Mouse (Mus musculus): ENCODE data around the gene Tmem123.

Gene Tmem123

GRCm38 (mm10) chr9:7775011-7775410, 11.2 kb downstream of the Tmem123 start:
- DNase-seq (ENCODE audit: low read depth, low spot score): no peak

- no peak for DNase-seq (ENCODE audit: low read depth, low spot score)
These were observed 12.1 kb downstream of the Tmem123 start for GRCm38 (mm10) chr9:7775986-7776385.

- no peak for DNase-seq (ENCODE audit: low read depth, low spot score)
These were observed 13.1 kb downstream of the Tmem123 start for GRCm38 (mm10) chr9:7776940-7777339.

- DNase-seq (ENCODE audit: low read depth, low spot score): no peak
These were observed 13.8 kb downstream of the Tmem123 start for GRCm38 (mm10) chr9:7777652-7778051.

GRCm38 (mm10) chr9:7778771-7779170, 14.9 kb downstream of the Tmem123 start:
- no peak for DNase-seq (ENCODE audit: low read depth, low spot score)

- DNase-seq (ENCODE audit: low read depth, low spot score): no peak
These were observed 15.9 kb downstream of the Tmem123 start for GRCm38 (mm10) chr9:7779786-7780185.

- DNase-seq (ENCODE audit: low read depth, low spot score): no peak
These were observed 16.7 kb downstream of the Tmem123 start for GRCm38 (mm10) chr9:7780250-7781150.

- no peak for DNase-seq (ENCODE audit: low read depth, low spot score)
These were observed 20.2 kb downstream of the Tmem123 start for GRCm38 (mm10) chr9:7783823-7784614.

- DNase-seq (ENCODE audit: low read depth, low spot score): no peak
These were observed 20.8 kb downstream of the Tmem123 start for GRCm38 (mm10) chr9:7784615-7785012.

- no peak for DNase-seq (ENCODE audit: low read depth, low spot score)
These were observed 21.6 kb downstream of the Tmem123 start for GRCm38 (mm10) chr9:7785396-7785795.

- DNase-seq (ENCODE audit: low read depth, low spot score): no peak
These were observed 22.2 kb downstream of the Tmem123 start for GRCm38 (mm10) chr9:7786086-7786485.

GRCm38 (mm10) chr9:7788411-7788810, 24.6 kb downstream of the Tmem123 start:
- no peak for DNase-seq (ENCODE audit: low read depth, low spot score)

- DNase-seq (ENCODE audit: low read depth, low spot score): no peak
These were observed 26.1 kb downstream of the Tmem123 start for GRCm38 (mm10) chr9:7789764-7790575.

- no peak for DNase-seq (ENCODE audit: low read depth, low spot score)
These were observed 26.8 kb downstream of the Tmem123 start for GRCm38 (mm10) chr9:7790580-7791084.

- DNase-seq (ENCODE audit: low read depth, low spot score): no peak
These were observed 29.7 kb downstream of the Tmem123 start for GRCm38 (mm10) chr9:7793561-7793960.

- DNase-seq (ENCODE audit: low read depth, low spot score): no peak
These were observed 31.7 kb downstream of the Tmem123 start for GRCm38 (mm10) chr9:7795581-7795980.

- no peak for DNase-seq (ENCODE audit: low read depth, low spot score)
These were observed 32.5 kb downstream of the Tmem123 start for GRCm38 (mm10) chr9:7796129-7796864.

- DNase-seq (ENCODE audit: low read depth, low spot score): no peak
These were observed 33.7 kb downstream of the Tmem123 start for GRCm38 (mm10) chr9:7797542-7797941.

- no peak for DNase-seq (ENCODE audit: low read depth, low spot score)
These were observed 34.7 kb downstream of the Tmem123 start for GRCm38 (mm10) chr9:7798555-7798954.

- no peak for DNase-seq (ENCODE audit: low read depth, low spot score)
These were observed 41.3 kb downstream of the Tmem123 start for GRCm38 (mm10) chr9:7805101-7805506.

- no peak for DNase-seq (ENCODE audit: low read depth, low spot score)
These were observed 58.9 kb downstream of the Tmem123 start for GRCm38 (mm10) chr9:7822758-7823157.
